ENCODE assay signal across 8 mouse cellular contexts in the genomic region with DNA sequence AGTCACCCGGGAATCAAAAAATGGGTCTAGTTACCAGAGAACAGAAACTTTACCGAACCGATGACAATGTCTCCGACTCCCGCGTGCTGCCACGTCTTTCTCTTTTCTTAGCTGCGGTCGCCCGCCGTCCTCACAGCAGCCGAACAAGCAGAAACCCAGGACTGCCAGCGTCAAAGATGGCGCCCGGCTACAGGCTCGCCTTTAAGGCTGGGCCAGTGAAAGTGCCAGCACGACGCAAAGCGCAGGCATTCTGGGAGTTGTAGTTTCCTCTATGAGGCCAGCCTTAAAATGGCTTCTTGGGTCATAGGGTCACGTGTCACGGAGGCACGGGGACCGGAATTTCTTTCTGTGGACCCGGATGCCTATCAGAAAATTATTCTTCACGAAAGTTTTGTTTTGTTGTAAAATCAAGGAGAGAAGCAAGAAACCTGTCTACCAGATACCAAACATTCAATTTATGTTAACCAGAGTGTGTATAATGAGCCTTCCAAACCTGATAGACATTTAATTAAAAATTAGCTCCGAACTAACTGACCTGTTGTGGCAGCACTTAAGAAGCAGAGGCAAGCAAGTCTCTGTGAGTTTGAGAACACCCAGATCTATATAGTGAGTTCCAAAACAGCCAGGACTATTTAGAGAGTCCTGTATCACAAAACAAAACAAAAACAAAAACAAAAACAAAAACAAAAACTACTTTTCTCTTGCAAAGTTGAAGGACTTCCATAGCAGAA. TPM values are rescaled to one million over a fixed set of nuclear protein-coding genes. Genes with fewer than 3 reads are reported as not detected.
DNase-seq lines count a peak whose midpoint lies in the region; ATAC-seq and TF ChIP-seq lines count a peak whose summit lies in the region.

Gm38394 (minus strand) TSS at position 116 of the 731 bp plus-strand sequence.

- peaks cover 61% of the 10 kb centered on the region for H3K4me1 ChIP-seq in G1E (ENCODE audit: insufficient read depth, low read depth, low read length)
- H3K4me1 ChIP-seq in forebrain, embryonic 16.5 days (replicated peaks; ENCODE audit: control insufficient read depth, insufficient read depth, low read length): peaks cover 31% of the 10 kb centered on the region
- H3K4me1 ChIP-seq in lung, embryonic 14.5 days (ENCODE audit: insufficient read depth): peaks cover 25% of the 10 kb centered on the region
- H3K4me1 ChIP-seq in olfactory bulb, adult 2 months (ENCODE audit: control insufficient read depth, insufficient read depth, low read length): peaks cover 4% of the 10 kb centered on the region
- H3K4me1 ChIP-seq in thymus, adult 2 months (replicated peaks; ENCODE audit: control insufficient read depth, insufficient read depth, low read length): 0 out of 2 replicates have a peak, but pooled peaks cover 3% of the 10 kb centered on the region

- H3K4me3 ChIP-seq in G1E (ENCODE audit: low read depth, low read length): peak within 1 kb of the TSS; percentile 76
- H3K4me3 ChIP-seq in forebrain, embryonic 16.5 days (replicated peaks; ENCODE audit: low read length): peak within 1 kb of the TSS; percentile 66
- H3K4me3 ChIP-seq in layer of hippocampus, adult 2 months: peak within 1 kb of the TSS; percentile 60
- H3K4me3 ChIP-seq in lung, embryonic 14.5 days (ENCODE audit: low read depth, low read length): peak within 1 kb of the TSS; percentile 81
- peak within 1 kb of the TSS; percentile 74 for H3K4me3 ChIP-seq in olfactory bulb, adult 2 months (ENCODE audit: insufficient read depth, low read depth, low read length)
- peak within 1 kb of the TSS; percentile 62 for H3K4me3 ChIP-seq in thymus, adult 2 months (ENCODE audit: control insufficient read depth, insufficient read depth, low read length)

- peak; percentile 98 for ATAC-seq in G1E (ENCODE audit: extremely low read depth, insufficient number of reproducible peaks, low FRiP score, poor library complexity, severe bottlenecking)
- ATAC-seq in forebrain, embryonic 16.5 days: peak; percentile 99
- ATAC-seq in lung, embryonic 14.5 days (ENCODE audit: insufficient read depth): peak; percentile 98

- peak within 1 kb of the TSS; percentile 72 for H3K9ac ChIP-seq in forebrain, embryonic 16.5 days (replicated peaks; ENCODE audit: low read depth, low read length)
- H3K9ac ChIP-seq in lung, embryonic 14.5 days: peak within 1 kb of the TSS; percentile 92

- no peak for TF ChIP-seq CTCF in G1E (IDR thresholded peaks at IDR 0.05; ENCODE audit: low read depth, low read length)
- no peak for TF ChIP-seq CTCF in layer of hippocampus, adult 2 months (conservative IDR thresholded peaks at IDR 0.05)
- TF ChIP-seq CTCF in lung, embryonic 14.5 days (IDR thresholded peaks at IDR 0.05; ENCODE audit: low read depth): no peak
- TF ChIP-seq CTCF in olfactory bulb, adult 2 months (IDR thresholded peaks at IDR 0.05; ENCODE audit: insufficient read depth, low read depth, low read length): no peak
- peak; percentile 54; the same call in 1 of the 2 replicates for TF ChIP-seq CTCF in thymus, adult 2 months (IDR thresholded peaks at IDR 0.05; ENCODE audit: borderline replicate concordance, control insufficient read depth, extremely low read depth, insufficient read depth, low read length, poor library complexity)

- 1% methylated on average over 26 of the region's 26 CpGs for WGBS in forebrain, embryonic 16.5 days
- 2% methylated on average over 26 of the region's 26 CpGs for WGBS in lung, embryonic 14.5 days
- 2% methylated on average over 26 of the region's 26 CpGs for WGBS in olfactory bulb, adult 2 months
- WGBS in thymus, adult 2 months: 2% methylated on average over 26 of the region's 26 CpGs

- peak; percentile 82 for TF ChIP-seq POLR2A in olfactory bulb, adult 2 months (IDR thresholded peaks at IDR 0.05; ENCODE audit: insufficient read depth, low read depth, low read length)
- peak; percentile 66 for TF ChIP-seq POLR2A in thymus, adult 2 months (IDR thresholded peaks at IDR 0.05; ENCODE audit: control insufficient read depth, extremely low read depth, insufficient read depth, low read length, poor library complexity)

- H3K36me3 ChIP-seq in G1E (replicated peaks): peaks cover 35% of the 10 kb centered on the region
- no peaks in the 10 kb centered on the region for H3K36me3 ChIP-seq in forebrain, embryonic 16.5 days (ENCODE audit: control insufficient read depth, insufficient read depth)
- H3K36me3 ChIP-seq in lung, embryonic 14.5 days (ENCODE audit: insufficient read depth): peaks cover 33% of the 10 kb centered on the region
- peaks cover 13% of the 10 kb centered on the region; the same call in 1 of the 2 replicates for H3K36me3 ChIP-seq in thymus, adult 2 months (ENCODE audit: control insufficient read depth, insufficient read depth, low read length)

- H3K27ac ChIP-seq in forebrain, embryonic 16.5 days (ENCODE audit: low read length): peak within 1 kb of the TSS; percentile 90
- peak within 1 kb of the TSS; percentile 90 for H3K27ac ChIP-seq in layer of hippocampus, adult 2 months
- H3K27ac ChIP-seq in lung, embryonic 14.5 days (ENCODE audit: low read depth): peak within 1 kb of the TSS; percentile 96
- H3K27ac ChIP-seq in olfactory bulb, adult 2 months (ENCODE audit: insufficient read depth, low read depth, low read length): peak within 1 kb of the TSS; percentile 87
- peak within 1 kb of the TSS; percentile 41 for H3K27ac ChIP-seq in thymus, adult 2 months (ENCODE audit: control insufficient read depth, insufficient read depth, low read length)

- peak within 1 kb of the TSS; percentile 86 for H3K4me2 ChIP-seq in forebrain, embryonic 16.5 days (ENCODE audit: low read length)
- peak within 1 kb of the TSS; percentile 94 for H3K4me2 ChIP-seq in lung, embryonic 14.5 days

- H3K9me3 ChIP-seq in G1E (replicated peaks): no peaks in the 10 kb centered on the region
- H3K9me3 ChIP-seq in forebrain, embryonic 16.5 days (ENCODE audit: control insufficient read depth, low read length): no peaks in the 10 kb centered on the region
- no peaks in the 10 kb centered on the region for H3K9me3 ChIP-seq in lung, embryonic 14.5 days (ENCODE audit: low read depth, low read length)

- DNase-seq in G1E (ENCODE audit: low spot score): peak; percentile 84
- DNase-seq in cerebellum, adult 18-20 months: peak; percentile 90 to 96
- DNase-seq in heart, postnatal 36 days: peak; percentile 89 to 90
- peak; percentile 90 to 96 for DNase-seq in layer of hippocampus, adult 2 months (ENCODE audit: low spot score in 2 of 2)
- peak; percentile 99 for DNase-seq in lung, embryonic 14.5 days
- peak; percentile 90 for DNase-seq in thymus, adult 2 months

- H3K27me3 ChIP-seq in G1E (ENCODE audit: insufficient read depth, low read length): no peaks in the 10 kb centered on the region
- no peaks in the 10 kb centered on the region for H3K27me3 ChIP-seq in forebrain, embryonic 16.5 days (replicated peaks; ENCODE audit: control insufficient read depth, insufficient read depth, low read length)
- H3K27me3 ChIP-seq in lung, embryonic 14.5 days (ENCODE audit: insufficient read depth, low read length): no peaks in the 10 kb centered on the region
- no peaks in the 10 kb centered on the region for H3K27me3 ChIP-seq in thymus, adult 2 months (ENCODE audit: control insufficient read depth, insufficient read depth, low read length)

- intact Hi-C loops in heart, postnatal 36 days (cut with DNase I): no loop called here

RNA-seq across cellular contexts. Expression of gene Gm38394, which starts in this region (rescaled TPM):
- total RNA-seq in G1E (2014; fragmentation: Nextera tagmentation) (62.2 and 74.9 TPM in 2 replicates), G1E (2017) (16.6 and 22.2 TPM in 2 replicates)
- polyA plus RNA-seq in G1E (2012): 6.8 and 7.9 TPM in 2 replicates
- 3.6 and 3.7 TPM in 2 replicates for polyA plus RNA-seq in forebrain, embryonic 16.5 days (2015; fragmentation: Nextera tagmentation; extraction: Ambion mirVana)
- total RNA-seq in heart, postnatal 36 days (2021): 10 to 100 TPM; 17.8 to 18.4 TPM
- total RNA-seq in layer of hippocampus, adult 2 months (2021): 10 to 100 TPM; 23.9 to 28.0 TPM
- polyA plus RNA-seq in lung, embryonic 14.5 days (2014; fragmentation: Nextera tagmentation; extraction: Ambion mirVana): 11.9 and 12.2 TPM in 2 replicates
- polyA plus RNA-seq in olfactory bulb, adult 2 months (2012; ENCODE audit: insufficient read depth, insufficient read length, low replicate concordance, missing spikeins): 61.0 TPM in 1 of 2 replicates, not detected in the other
- polyA plus RNA-seq in thymus, adult 2 months (2012; rRNA removed): 5.8 and 5.9 TPM in 2 replicates

Comparison
In these comparisons a context has a peak if more than half of its experiments do, and no peak if none do; other contexts are left out.
1. Peak in every context shown above with its lines: DNase-seq, ATAC-seq, H3K4me3 ChIP-seq and H3K27ac ChIP-seq.
2. H3K27ac ChIP-seq: peak in every context shown above with its lines; median percentile 96 in lung, embryonic 14.5 days; 90 in forebrain, embryonic 16.5 days; 90 in layer of hippocampus, adult 2 months; 87 in olfactory bulb, adult 2 months; 41 in thymus, adult 2 months.